Mouse (Mus musculus): Measurements from ENCODE around the gene Timm8b.
"Not testable (repeated sequence)": the region's sequence is repeated elsewhere in the genome, so short reads cannot be mapped to it uniquely, and the experiment has no call there.

The Timm8b gene

GRCm38 (mm10) chr9:50601536-50601935, 2.2 kb upstream of the Timm8b start:
- in situ Hi-C loops (cut with MboI, MseI): loop anchor here (10.0 kb wide), 1 partner anchor 77 kb away; the partner anchor contains the start of gene Pts

GRCm38 (mm10) chr9:50602055-50602845, 1.5 kb upstream of the Timm8b start:
- in situ Hi-C loops (cut with MboI, MseI): loop anchor here (10.0 kb wide), 1 partner anchor 77 kb away; the partner anchor contains the start of gene Pts

- in situ Hi-C loops (cut with MboI, MseI): loop anchor here (10.0 kb wide), 1 partner anchor 79 kb away; the partner anchor contains the start of gene Pts
Measured at GRCm38 (mm10) chr9:50603998-50604324, 251 bp downstream of the Timm8b start.

GRCm38 (mm10) chr9:50604338-50604737, 628 bp downstream of the Timm8b start:
- in situ Hi-C loops (cut with MboI, MseI): loop anchor here (10.0 kb wide), 1 partner anchor 80 kb away; the partner anchor contains the start of gene Pts

GRCm38 (mm10) chr9:50612115-50612514, 8.4 kb downstream of the Timm8b start:
- in situ Hi-C loops (cut with MboI, MseI): no loop called here

- in situ Hi-C loops (cut with MboI, MseI): no loop called here
Measured at GRCm38 (mm10) chr9:50616161-50616560, 12.5 kb downstream of the Timm8b start.

- in situ Hi-C loops (cut with MboI, MseI): no loop called here
Measured at GRCm38 (mm10) chr9:50616766-50617603, 13.3 kb downstream of the Timm8b start, which contains the start of the genes Pih1d2 and Nkapd1. Gene Pih1d2 (plus strand): TSS chr9:50617321. Gene Nkapd1 (minus strand): TSS chr9:50617464.

- in situ Hi-C loops (cut with MboI, MseI): no loop called here
Measured at GRCm38 (mm10) chr9:50617794-50618330, 14.2 kb downstream of the Timm8b start.

- in situ Hi-C loops (cut with MboI, MseI): not testable (repeated sequence)
Measured at GRCm38 (mm10) chr9:50630903-50631302, 27.2 kb downstream of the Timm8b start.

- in situ Hi-C loops (cut with MboI, MseI): no loop called here
Measured at GRCm38 (mm10) chr9:50632016-50632688, 28.4 kb downstream of the Timm8b start.

GRCm38 (mm10) chr9:50633059-50633458, 29.3 kb downstream of the Timm8b start:
- in situ Hi-C loops (cut with MboI, MseI): no loop called here

- in situ Hi-C loops (cut with MboI, MseI): no loop called here
Measured at GRCm38 (mm10) chr9:50634270-50634669, 30.6 kb downstream of the Timm8b start.

GRCm38 (mm10) chr9:50646826-50647370, 43.2 kb downstream of the Timm8b start:
- in situ Hi-C loops (cut with MboI, MseI): no loop called here

- in situ Hi-C loops (cut with MboI, MseI): no loop called here
Measured at GRCm38 (mm10) chr9:50650503-50650902, 46.8 kb downstream of the Timm8b start.

Data from T-helper 2 cell (primary cell).